Mouse (Mus musculus) kidney, embryonic 16.5 days (tissue): ENCODE data around the gene Ccl5. TPM values are rescaled to one million over a fixed set of nuclear protein-coding genes. Genes with fewer than 3 reads are reported as not detected.

Experiments
- ATAC-seq: fragments of 200-750 bp; cut with Nextera tagmentation; 2 replicates; pipeline ENCODE4 v1.8.0; 2017; ENCODE audit warnings: moderate TSS enrichment; ENCODE audit not compliant: low FRiP score, low TSS enrichment
- H3K27ac ChIP-seq: fragments of 300-500 bp; sonication (generic); 2 replicates; pipeline ENCODE4 v1.5.1; 2014; ENCODE audit warnings: low read length
- H3K27me3 ChIP-seq: fragments of 300-500 bp; sonication (generic); 2 replicates; pipeline ENCODE4 v1.6.1; 2014; ENCODE audit warnings: low read length, control low read depth, mixed read lengths; ENCODE audit not compliant: insufficient read depth
- H3K36me3 ChIP-seq: fragments of 300-500 bp; sonication (generic); 2 replicates; pipeline ENCODE4 v1.6.1; 2014; ENCODE audit warnings: low read length, control low read depth, mixed read lengths; ENCODE audit not compliant: insufficient read depth
- H3K4me1 ChIP-seq: fragments of 300-500 bp; sonication (generic); 2 replicates; pipeline ENCODE4 v1.6.1; 2014; ENCODE audit warnings: low read length, control low read depth, mixed read lengths; ENCODE audit not compliant: insufficient read depth
- H3K4me2 ChIP-seq: fragments of 300-500 bp; sonication (generic); replicated peaks from 2 replicates; pipeline ENCODE4 v1.6.1; 2014; ENCODE audit warnings: low read depth, low read length
- H3K4me3 ChIP-seq: fragments of 300-500 bp; sonication (generic); 2 replicates; pipeline ENCODE4 v1.5.1; 2014; ENCODE audit warnings: mild to moderate bottlenecking, low read length
- H3K9ac ChIP-seq: fragments of 300-500 bp; sonication (generic); replicated peaks from 2 replicates; pipeline ENCODE4 v1.6.1; 2014; ENCODE audit warnings: low read length
- H3K9me3 ChIP-seq: fragments of 300-500 bp; sonication (generic); 2 replicates; pipeline ENCODE4 v1.6.1; 2016; ENCODE audit warnings: low read length, control low read depth
- WGBS: fragments of 180-500 bp; shearing (Covaris S2); extraction: QIAGEN DNeasy Blood & Tissue Kit; methylation state at CpG from one replicate; pipeline ENCODE4 v1.1.7; 2014; 5-methylcytosine and 5-hydroxymethylcytosine counted together
- polyA plus RNA-seq: library from polyadenylated mRNA; unstranded; fragments of >200 nt; fragmentation: Nextera tagmentation; extraction: Ambion mirVana; gene quantifications from 2 replicates; pipeline ENCODE4 v1.2.1, GENCODE M21; 2015

Ccl5 gene
- polyA plus RNA-seq: 0.37 and 0.52 TPM in 2 replicates

DNA sequence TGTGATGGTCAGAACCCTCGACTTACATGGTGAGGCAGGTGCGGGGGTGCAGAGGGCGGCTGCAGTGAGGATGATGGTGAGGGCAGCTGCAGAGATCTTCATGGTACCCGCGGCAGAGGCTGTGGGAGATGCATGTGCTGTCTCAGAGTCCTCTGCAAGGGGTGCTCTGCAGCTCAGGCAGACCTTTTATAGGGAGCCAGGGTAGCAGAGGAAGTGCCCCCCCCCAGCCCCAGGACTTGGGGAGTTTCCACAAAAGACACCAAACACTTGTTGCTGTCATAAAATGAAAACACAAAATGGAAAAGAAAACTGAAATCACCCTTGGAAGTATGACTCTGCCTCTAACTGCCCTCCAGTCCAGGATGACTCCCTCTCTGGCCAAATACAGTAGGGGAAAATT, at the start of gene Ccl5:
Gene Ccl5 (minus strand): TSS at position 159 of the 400 bp plus-strand sequence.
- Histone ChIP-seq H3K4me2 (no peak within 1 kb of the TSS), H3K9ac (no peak within 1 kb of the TSS), H3K4me3 (no peak within 1 kb of the TSS), H3K36me3 (no peaks in the 10 kb centered on the region), H3K27me3 (no peaks in the 10 kb centered on the region), H3K27ac (no peak within 1 kb of the TSS), H3K9me3 (no peaks in the 10 kb centered on the region), H3K4me1 (peaks cover 15% of the 10 kb centered on the region)
- ATAC-seq: no peak
- WGBS: 90% methylated on average over 5 of the region's 5 CpGs

DNA sequence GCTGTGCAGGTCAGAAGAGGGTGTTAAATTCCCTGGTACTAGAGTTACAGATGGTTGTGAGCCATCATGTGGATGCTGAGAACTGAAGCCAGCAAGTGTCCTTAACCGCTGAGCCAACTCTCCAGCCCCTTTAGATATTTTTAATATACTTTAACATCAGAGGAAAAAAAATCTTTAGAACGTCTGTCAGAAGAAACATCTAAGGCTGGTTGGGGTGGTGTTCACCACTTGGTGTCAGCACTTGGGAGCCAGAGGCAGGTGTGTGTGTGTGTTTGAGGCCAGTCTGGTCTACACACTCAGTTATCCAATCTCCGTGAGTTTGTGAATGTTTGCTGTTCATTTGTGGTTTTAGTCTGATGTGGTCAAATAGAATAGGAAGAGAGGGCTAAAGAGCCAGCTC, 48.7 kb upstream of the Ccl5 start:
- no peak overlapping the region for H3K27ac ChIP-seq
- no peak overlapping the region for H3K9ac ChIP-seq
- no peak for ATAC-seq
- H3K4me1 ChIP-seq: 0 out of 2 replicates have a peak, but pooled peaks cover 5% of the 10 kb centered on the region
- H3K4me3 ChIP-seq: no peak overlapping the region
- H3K9me3 ChIP-seq: no peaks in the 10 kb centered on the region
- H3K36me3 ChIP-seq: no peaks in the 10 kb centered on the region
- 82% methylated on average over 3 of the region's 3 CpGs for WGBS
- H3K4me2 ChIP-seq: no peak overlapping the region
- H3K27me3 ChIP-seq: no peaks in the 10 kb centered on the region

DNA sequence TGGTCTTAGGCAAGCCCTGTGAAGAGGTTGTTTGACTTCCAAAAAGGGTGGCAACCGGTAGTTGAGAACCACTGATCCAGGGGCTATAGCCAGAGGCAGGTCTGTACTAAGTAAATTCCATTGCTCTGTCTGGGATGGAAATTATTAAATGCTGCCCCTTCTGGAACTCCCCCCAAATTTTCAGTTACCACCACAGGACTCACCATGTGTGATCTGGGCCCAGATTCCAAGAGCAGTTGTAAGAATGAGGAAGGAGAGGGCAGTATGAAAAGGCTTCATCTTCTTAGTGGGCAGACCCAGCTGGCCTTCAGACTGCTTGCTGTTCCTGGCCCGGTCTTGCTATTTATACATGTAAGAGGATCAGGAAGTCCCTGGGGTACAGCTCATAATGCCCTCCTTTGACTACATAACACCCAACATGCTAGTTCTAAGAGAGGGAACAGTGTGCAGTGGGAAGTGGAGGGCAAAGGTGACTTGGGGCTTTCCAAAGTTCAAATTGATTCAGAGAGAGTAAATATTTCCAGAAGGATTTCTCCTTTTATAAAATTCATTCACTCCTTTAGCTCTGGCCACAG, 48.0 kb upstream of the Ccl5 start, which contains the start of gene Ccl9:
Gene Ccl9 (minus strand): TSS at position 451 of the 575 bp plus-strand sequence.
- 0 out of 2 replicates have a peak, but pooled peaks cover 5% of the 10 kb centered on the region for H3K4me1 ChIP-seq
- H3K4me3 ChIP-seq: no peak within 1 kb of the TSS
- no peak within 1 kb of the TSS for H3K4me2 ChIP-seq
- H3K9ac ChIP-seq: no peak within 1 kb of the TSS
- no peaks in the 10 kb centered on the region for H3K36me3 ChIP-seq
- 74% methylated on average over 2 of the region's 2 CpGs for WGBS
- ATAC-seq: no peak
- no peaks in the 10 kb centered on the region for H3K9me3 ChIP-seq
- no peaks in the 10 kb centered on the region for H3K27me3 ChIP-seq
- no peak within 1 kb of the TSS for H3K27ac ChIP-seq

DNA sequence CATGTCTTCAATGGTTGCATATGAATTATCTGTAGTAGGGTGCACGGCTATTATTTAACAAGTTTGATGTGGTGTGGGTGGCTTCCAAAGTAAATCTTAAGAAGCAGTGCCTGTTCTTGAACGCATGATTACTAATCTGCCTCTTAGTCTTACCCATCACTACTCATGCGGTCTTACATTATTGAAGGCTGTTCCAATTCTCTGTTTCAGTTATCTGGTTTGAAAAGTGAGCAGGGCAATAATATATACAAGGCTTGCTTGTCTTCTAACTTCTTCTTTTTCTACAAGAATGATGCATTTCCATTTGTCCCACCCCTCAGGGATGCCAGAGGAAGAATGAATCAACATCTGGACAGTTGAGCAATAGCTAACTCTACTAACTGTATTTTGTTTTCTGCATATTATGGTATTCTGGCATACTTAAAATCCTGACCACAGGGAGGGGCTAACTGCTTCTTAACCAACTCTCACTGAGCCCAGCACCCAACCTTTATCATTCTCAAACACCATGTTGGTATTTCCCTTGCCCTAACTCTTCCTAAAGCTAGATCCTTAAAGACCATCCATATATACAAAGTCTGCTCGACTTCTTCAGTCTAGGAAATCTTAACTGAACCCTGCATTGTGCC, 46.7 kb upstream of the Ccl5 start:
- H3K36me3 ChIP-seq: no peaks in the 10 kb centered on the region
- WGBS: 80% methylated on average over 4 of the region's 4 CpGs
- H3K4me1 ChIP-seq: 0 out of 2 replicates have a peak, but pooled peaks cover 3% of the 10 kb centered on the region
- no peak overlapping the region for H3K27ac ChIP-seq
- no peak overlapping the region for H3K4me3 ChIP-seq
- H3K27me3 ChIP-seq: no peaks in the 10 kb centered on the region
- no peak overlapping the region for H3K4me2 ChIP-seq
- no peak overlapping the region for H3K9ac ChIP-seq
- no peak for ATAC-seq
- no peaks in the 10 kb centered on the region for H3K9me3 ChIP-seq

DNA sequence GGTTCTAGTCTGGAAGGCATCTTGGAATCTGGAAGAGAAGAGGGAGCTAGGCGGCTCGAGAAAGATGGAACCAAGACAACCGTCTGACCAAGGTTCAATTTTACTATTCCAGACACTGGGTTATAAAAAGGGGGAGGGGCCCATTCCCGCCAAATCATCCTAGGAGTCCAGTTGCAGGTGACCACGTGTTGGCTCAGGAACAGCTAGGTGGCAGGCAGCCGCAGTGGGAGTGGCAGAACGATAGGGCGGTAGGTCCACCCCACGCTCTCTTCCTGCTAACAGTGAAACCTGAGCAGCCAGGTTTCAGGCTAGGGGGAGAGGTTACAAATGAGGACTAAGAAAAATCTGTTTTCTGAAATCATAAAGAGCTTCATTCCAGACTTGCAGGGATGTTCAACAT, 42.5 kb upstream of the Ccl5 start:
- no peak overlapping the region for H3K4me3 ChIP-seq
- no peak overlapping the region for H3K27ac ChIP-seq
- 0 out of 2 replicates have a peak, but pooled peaks cover 3% of the 10 kb centered on the region for H3K4me1 ChIP-seq
- H3K4me2 ChIP-seq: no peak overlapping the region
- H3K36me3 ChIP-seq: no peaks in the 10 kb centered on the region
- H3K9me3 ChIP-seq: no peaks in the 10 kb centered on the region
- 44% methylated on average over 9 of the region's 9 CpGs for WGBS
- no peak overlapping the region for H3K9ac ChIP-seq
- ATAC-seq: no peak
- no peaks in the 10 kb centered on the region for H3K27me3 ChIP-seq

DNA sequence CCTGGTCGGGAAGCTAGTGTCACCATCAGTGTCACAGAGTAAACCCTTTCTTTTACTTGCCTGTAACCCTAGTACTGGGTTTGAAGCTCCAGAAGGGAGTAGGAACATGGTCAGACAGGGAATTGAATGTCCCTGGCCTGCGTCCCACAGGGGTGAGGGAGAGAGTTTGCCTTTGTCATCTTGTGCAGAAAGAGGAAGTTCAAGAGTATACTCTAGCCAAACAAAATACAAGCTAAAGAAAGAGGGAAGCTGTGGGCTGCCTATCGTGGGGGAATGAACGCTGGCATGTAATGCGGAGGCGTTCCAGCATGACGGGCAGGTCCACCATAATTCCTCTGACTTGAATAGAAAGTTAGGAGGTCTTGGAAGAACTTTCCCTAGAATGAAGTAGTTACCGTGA, 41.9 kb upstream of the Ccl5 start:
- Histone ChIP-seq H3K4me2 (no peak overlapping the region), H3K9me3 (no peaks in the 10 kb centered on the region), H3K27ac (no peak overlapping the region), H3K9ac (no peak overlapping the region), H3K4me3 (no peak overlapping the region), H3K4me1 (0 out of 2 replicates have a peak, but pooled peaks cover 3% of the 10 kb centered on the region), H3K27me3 (no peaks in the 10 kb centered on the region), H3K36me3 (no peaks in the 10 kb centered on the region)
- ATAC-seq: no peak
- WGBS: 70% methylated on average over 8 of the region's 8 CpGs

DNA sequence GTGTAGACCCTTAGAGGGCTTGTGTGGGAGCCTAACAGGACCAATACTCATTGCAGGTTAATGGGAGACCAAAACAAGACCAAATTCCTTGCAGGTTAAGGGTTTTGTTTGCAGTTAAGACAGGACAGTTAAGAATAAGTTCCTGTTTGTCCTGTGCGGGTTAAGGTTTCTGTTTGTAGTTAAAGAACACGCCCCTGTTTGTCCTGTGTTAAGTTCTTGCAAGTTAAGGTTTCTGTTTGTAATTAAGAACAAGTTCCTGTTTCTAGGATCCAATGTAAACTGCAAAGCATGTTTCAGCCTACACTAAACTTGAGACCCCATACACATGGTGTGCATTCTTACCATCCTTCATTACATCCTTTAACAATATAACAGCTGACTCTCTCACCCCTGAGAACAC, 39.9 kb upstream of the Ccl5 start:
- no peak for ATAC-seq
- no peaks in the 10 kb centered on the region for H3K9me3 ChIP-seq
- H3K4me3 ChIP-seq: no peak overlapping the region
- H3K27ac ChIP-seq: no peak overlapping the region
- no peak overlapping the region for H3K4me2 ChIP-seq
- WGBS: 85% methylated on average over 2 of the region's 2 CpGs
- H3K4me1 ChIP-seq: 0 out of 2 replicates have a peak, but pooled peaks cover 3% of the 10 kb centered on the region
- H3K9ac ChIP-seq: no peak overlapping the region
- no peaks in the 10 kb centered on the region for H3K36me3 ChIP-seq
- no peaks in the 10 kb centered on the region for H3K27me3 ChIP-seq

DNA sequence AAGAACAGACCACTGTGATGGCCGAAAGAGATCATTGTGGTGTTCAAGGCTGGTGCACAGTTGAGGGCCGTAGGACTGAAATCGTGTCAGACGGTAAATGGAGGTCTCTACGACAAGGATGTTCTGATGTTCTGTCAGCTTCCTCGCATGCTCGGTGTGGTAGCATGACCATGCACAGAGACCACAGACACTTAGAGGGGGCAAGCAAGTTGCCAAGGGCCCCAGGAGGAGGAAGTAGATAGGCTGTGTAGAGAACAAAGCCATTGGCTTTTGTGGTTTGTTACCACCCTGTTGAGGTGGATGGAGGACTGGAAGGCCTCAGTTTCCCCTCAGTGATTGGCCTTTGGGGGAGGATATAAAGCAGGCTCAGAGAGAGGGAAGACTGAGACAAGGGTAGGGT, 38.9 kb upstream of the Ccl5 start:
- H3K9ac ChIP-seq: no peak overlapping the region
- no peaks in the 10 kb centered on the region for H3K9me3 ChIP-seq
- no peaks in the 10 kb centered on the region for H3K27me3 ChIP-seq
- no peak overlapping the region for H3K4me3 ChIP-seq
- no peak for ATAC-seq
- no peak overlapping the region for H3K4me2 ChIP-seq
- no peak overlapping the region for H3K27ac ChIP-seq
- 92% methylated on average over 7 of the region's 7 CpGs for WGBS
- H3K36me3 ChIP-seq: no peaks in the 10 kb centered on the region
- 0 out of 2 replicates have a peak, but pooled peaks cover 3% of the 10 kb centered on the region for H3K4me1 ChIP-seq

DNA sequence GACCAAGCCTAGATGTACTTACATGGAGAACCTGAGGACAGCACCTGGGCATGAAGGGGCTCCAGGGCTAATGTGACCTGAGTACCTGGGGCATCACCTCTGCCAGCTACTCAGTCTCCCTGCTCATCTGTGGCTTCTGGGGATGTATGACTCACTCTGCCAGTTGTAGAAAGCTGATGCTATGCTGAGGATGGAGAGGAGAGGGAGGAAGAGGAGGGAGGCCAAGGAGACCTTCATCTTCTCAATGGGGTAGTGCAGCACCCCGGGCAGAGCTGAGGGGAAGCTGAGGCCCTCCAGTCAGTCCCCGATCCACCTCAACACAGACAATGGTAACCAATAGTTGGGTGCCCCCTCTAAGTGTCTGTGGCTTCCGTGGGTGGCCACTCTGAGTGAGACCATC, 38.5 kb upstream of the Ccl5 start:
- WGBS: 97% methylated on average over 3 of the region's 3 CpGs
- Histone ChIP-seq H3K4me2 (no peak overlapping the region), H3K9me3 (no peaks in the 10 kb centered on the region), H3K4me1 (0 out of 2 replicates have a peak, but pooled peaks cover 3% of the 10 kb centered on the region), H3K27ac (no peak overlapping the region), H3K9ac (no peak overlapping the region), H3K27me3 (no peaks in the 10 kb centered on the region), H3K36me3 (no peaks in the 10 kb centered on the region), H3K4me3 (no peak overlapping the region)
- ATAC-seq: no peak

DNA sequence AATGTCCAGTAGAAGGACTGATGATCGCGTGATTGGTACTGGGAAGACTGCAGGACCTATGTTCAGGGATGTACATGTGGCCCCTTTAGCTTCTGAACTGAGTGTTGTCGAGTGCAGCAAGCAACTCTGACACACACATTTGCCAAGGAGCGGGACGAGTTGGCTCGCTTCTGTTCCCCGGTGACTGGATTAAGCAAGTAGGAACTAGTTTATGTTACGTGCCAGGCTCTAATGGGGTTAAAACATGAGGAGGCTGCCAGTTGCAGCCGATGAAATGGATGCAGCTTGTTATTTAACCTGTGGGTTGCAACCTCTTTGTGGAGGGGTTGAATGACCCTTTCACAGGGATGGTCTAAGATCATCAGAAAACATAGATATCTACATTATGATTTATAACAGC, 37.7 kb upstream of the Ccl5 start:
- Histone ChIP-seq H3K4me3 (no peak overlapping the region), H3K36me3 (no peaks in the 10 kb centered on the region), H3K27me3 (no peaks in the 10 kb centered on the region), H3K9ac (no peak overlapping the region), H3K9me3 (no peaks in the 10 kb centered on the region), H3K27ac (no peak overlapping the region), H3K4me2 (no peak overlapping the region), H3K4me1 (0 out of 2 replicates have a peak, but pooled peaks cover 3% of the 10 kb centered on the region)
- no peak for ATAC-seq
- 89% methylated on average over 9 of the region's 9 CpGs for WGBS
